Mouse (Mus musculus) E14TG2a.4 (cell line): Measurements from ENCODE around the gene Gm21972.

ENCODE experiments used
- CTCF ChIP-seq: conservative IDR thresholded peaks from 2 replicates; pipeline ENCODE4 v1.5.1; 2014; ENCODE audit warnings: low read length
- NANOG ChIP-seq: IDR thresholded peaks from 2 replicates; pipeline ENCODE4 v1.6.1; 2014; ENCODE audit warnings: borderline replicate concordance, low read length, mixed read lengths
- POU5F1 ChIP-seq: IDR thresholded peaks from 2 replicates; pipeline ENCODE4 v1.6.1; 2014; ENCODE audit warnings: low read length, borderline replicate concordance

DNA sequence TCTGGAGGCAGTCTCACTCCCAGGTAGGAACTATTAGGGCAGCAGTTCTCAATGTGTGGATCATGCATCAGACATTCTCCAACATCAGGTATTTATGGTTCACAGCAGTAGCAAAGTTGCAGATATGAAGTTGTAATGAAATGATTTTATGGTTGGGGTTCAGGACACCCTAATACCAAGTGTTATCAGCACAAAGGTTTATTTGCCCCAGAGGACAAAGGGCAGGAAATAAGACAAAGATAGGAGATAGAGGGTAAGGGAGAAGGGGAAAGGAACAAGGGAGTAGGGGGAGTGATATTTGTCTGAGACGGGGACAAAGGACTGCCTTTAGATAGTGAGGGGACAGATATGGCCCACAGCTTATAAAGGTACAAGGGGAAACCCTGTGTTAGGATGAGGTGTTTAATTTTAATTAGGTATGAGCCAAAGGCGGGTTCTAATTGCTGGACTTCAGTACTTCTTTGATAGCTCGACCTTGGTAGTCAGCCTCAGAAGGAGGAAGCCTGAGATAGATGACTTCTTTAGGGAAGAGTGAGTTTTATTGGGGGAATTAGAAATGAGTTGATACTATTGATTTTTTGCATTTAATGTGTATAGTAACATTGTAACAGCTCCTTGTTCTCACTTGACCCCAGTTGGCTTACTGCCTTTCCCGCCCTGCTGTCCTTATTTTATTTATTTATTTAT is 50.3 kb downstream of the Gm21972 start:
- TF ChIP-seq CTCF (no peak), NANOG (no peak), POU5F1 (no peak)
